Mouse (Mus musculus) brown adipose tissue, adult 24 weeks (tissue): ENCODE measurements around the gene Amdhd2. TPM values are rescaled to one million over a fixed set of nuclear protein-coding genes. Genes with fewer than 3 reads are reported as not detected.

Source experiments
- H3K27ac ChIP-seq: fragments of 200-500 bp; replicated peaks from 2 replicates; pipeline ENCODE4 v1.5.1; 2012; ENCODE audit warnings: low read depth, mild to moderate bottlenecking, low read length
- H3K4me1 ChIP-seq: fragments of 200-500 bp; 2 replicates; pipeline ENCODE4 v1.6.1; 2012; ENCODE audit warnings: low read length, mixed read lengths; ENCODE audit not compliant: control insufficient read depth, insufficient read depth, insufficient read length
- H3K4me3 ChIP-seq: fragments of 200-500 bp; 2 replicates; pipeline ENCODE4 v1.5.1; 2012; ENCODE audit warnings: low read depth, mild to moderate bottlenecking, low read length, moderate library complexity; ENCODE audit not compliant: insufficient read depth
- polyA plus RNA-seq: library from polyadenylated mRNA; stranded (reverse); fragments of >200 nt; gene quantifications from 2 replicates; pipeline ENCODE4 v1.2.4, GENCODE M21; 2012; ENCODE audit not compliant: missing spikeins, insufficient read depth, insufficient read length

Gene Amdhd2
- polyA plus RNA-seq, 1 experiment: 13.4 TPM

GRCm38 (mm10) chr17:24126801-24127200 lies 36.8 kb downstream of the Amdhd2 start:
- Histone ChIP-seq H3K4me3 (no peak overlapping the region), H3K27ac (no peak overlapping the region; the same call in 1 of the 2 replicates), H3K4me1 (peaks cover 11% of the 10 kb centered on the region)

- Histone ChIP-seq H3K4me1 (peaks cover 5% of the 10 kb centered on the region; the same call in 1 of the 2 replicates), H3K4me3 (no peak overlapping the region), H3K27ac (no peak overlapping the region)
These were observed 44.1 kb downstream of the Amdhd2 start for GRCm38 (mm10) chr17:24119446-24119845.

- H3K4me1 ChIP-seq: peaks cover 9% of the 10 kb centered on the region
- no peak overlapping the region for H3K4me3 ChIP-seq
- H3K27ac ChIP-seq: no peak overlapping the region
These were observed 50.5 kb downstream of the Amdhd2 start for GRCm38 (mm10) chr17:24113031-24113430.

- H3K4me3 ChIP-seq: no peak overlapping the region
- H3K4me1 ChIP-seq: peaks cover 7% of the 10 kb centered on the region
- no peak overlapping the region for H3K27ac ChIP-seq
These were observed 52.3 kb downstream of the Amdhd2 start for GRCm38 (mm10) chr17:24111256-24111655.

GRCm38 (mm10) chr17:24108896-24109295 lies 54.7 kb downstream of the Amdhd2 start:
- Histone ChIP-seq H3K4me3 (no peak overlapping the region), H3K27ac (no peak overlapping the region), H3K4me1 (peaks cover 4% of the 10 kb centered on the region)

Other genes with a start within 250 kb of the Amdhd2 start
- gene Dcpp3, start 246.3 kb downstream of the Amdhd2 start, polyA plus RNA-seq: not detected in 2 replicates
- gene Sbp, start 222.1 kb downstream of the Amdhd2 start, polyA plus RNA-seq: not detected in 2 replicates
- gene Sbpl, start 208.5 kb downstream of the Amdhd2 start, polyA plus RNA-seq: not detected in 2 replicates
- gene Prss30, start 183.2 kb downstream of the Amdhd2 start, polyA plus RNA-seq: not detected in 2 replicates
- not detected in 2 replicates for gene Prss22, start 165.7 kb downstream of the Amdhd2 start, polyA plus RNA-seq
- 1.7 and 3.0 TPM in 2 replicates for gene Prss27, start 125.6 kb downstream of the Amdhd2 start, polyA plus RNA-seq
- 7.9 and 8.3 TPM in 2 replicates for gene Kctd5, start 90.3 kb downstream of the Amdhd2 start, polyA plus RNA-seq
- 23.9 and 24.3 TPM in 2 replicates for gene Pdpk1, start 12.8 kb downstream of the Amdhd2 start, polyA plus RNA-seq
- 241 and 250 TPM in 2 replicates for gene Atp6v0c, start 5.9 kb upstream of the Amdhd2 start, polyA plus RNA-seq
- 2.7 and 7.0 TPM in 2 replicates for gene Tbc1d24, start 41.8 kb upstream of the Amdhd2 start, polyA plus RNA-seq
- gene Ntn3, start 45.8 kb upstream of the Amdhd2 start, polyA plus RNA-seq: 0.52 and 1.6 TPM in 2 replicates
- 2.2 and 4.2 TPM in 2 replicates for gene Tedc2, start 57.1 kb upstream of the Amdhd2 start, polyA plus RNA-seq
- 0.79 TPM in 1 of 2 replicates, not detected in the other for gene Ccnf, start 87.7 kb upstream of the Amdhd2 start, polyA plus RNA-seq
- not detected in 2 replicates for gene Abca17, start 187.3 kb upstream of the Amdhd2 start, polyA plus RNA-seq
- 6.7 and 8.3 TPM in 2 replicates for gene Abca3, start 188.2 kb upstream of the Amdhd2 start, polyA plus RNA-seq